Mouse (Mus musculus) midbrain, embryonic 14.5 days (tissue): Measurements from ENCODE around the gene Gm21969. TPM values are rescaled to one million over a fixed set of nuclear protein-coding genes. Genes with fewer than 3 reads are reported as not detected.

Experiments used
- ATAC-seq: fragments of 200-750 bp; cut with Nextera tagmentation; 2 replicates; pipeline ENCODE4 v1.8.0; 2017; ENCODE audit warnings: moderate number of reproducible peaks, moderate library complexity; ENCODE audit not compliant: low FRiP score, low TSS enrichment
- DNase-seq: peaks from one replicate; pipeline ENCODE4 v3.0.0-alpha.2; 2015
- H3K27ac ChIP-seq: fragments of 300-500 bp; sonication (generic); replicated peaks from 2 replicates; pipeline ENCODE4 v1.5.1; 2014; ENCODE audit warnings: mild to moderate bottlenecking, low read depth, low read length, moderate library complexity
- H3K27me3 ChIP-seq: fragments of 300-500 bp; sonication (generic); 2 replicates; pipeline ENCODE4 v1.6.1; 2014; ENCODE audit warnings: low read length, control low read depth, mixed read lengths; ENCODE audit not compliant: control insufficient read depth, insufficient read depth
- H3K36me3 ChIP-seq: fragments of 300-500 bp; sonication (generic); 2 replicates; pipeline ENCODE4 v1.6.1; 2014; ENCODE audit warnings: low read length, control low read depth; ENCODE audit not compliant: control insufficient read depth, insufficient read depth
- H3K4me1 ChIP-seq: fragments of 300-500 bp; sonication (generic); 2 replicates; pipeline ENCODE4 v1.6.1; 2014; ENCODE audit warnings: mild to moderate bottlenecking, antibody characterized with exemption, low read length, control low read depth; ENCODE audit not compliant: control insufficient read depth, insufficient read depth
- H3K4me2 ChIP-seq: fragments of 300-500 bp; sonication (generic); 2 replicates; pipeline ENCODE4 v1.6.1; 2014; ENCODE audit warnings: mild to moderate bottlenecking, low read length, moderate library complexity
- H3K4me3 ChIP-seq: fragments of 300-500 bp; sonication (generic); replicated peaks from 2 replicates; pipeline ENCODE4 v1.5.1; 2014; ENCODE audit warnings: low read depth, low read length
- H3K9ac ChIP-seq: fragments of 300-500 bp; sonication (generic); replicated peaks from 2 replicates; pipeline ENCODE4 v1.6.1; 2014; ENCODE audit warnings: mild to moderate bottlenecking, low read length, moderate library complexity
- H3K9me3 ChIP-seq: fragments of 300-500 bp; sonication (generic); 2 replicates; pipeline ENCODE4 v1.6.1; 2016; ENCODE audit warnings: low read length, control low read depth, mixed read lengths; ENCODE audit not compliant: control insufficient read depth
- WGBS: fragments of 180-500 bp; shearing (Covaris S2); extraction: QIAGEN DNeasy Blood & Tissue Kit; methylation state at CpG from one replicate; pipeline ENCODE4 v1.1.7; 2014; 5-methylcytosine and 5-hydroxymethylcytosine counted together
- polyA plus RNA-seq: library from polyadenylated mRNA; unstranded; fragments of >200 nt; fragmentation: Nextera tagmentation; extraction: Ambion mirVana; gene quantifications from 2 replicates; pipeline ENCODE4 v1.2.1, GENCODE M21; 2014

Gene Gm21969
- polyA plus RNA-seq, 1 experiment from 2014 or later = not detected

DNA sequence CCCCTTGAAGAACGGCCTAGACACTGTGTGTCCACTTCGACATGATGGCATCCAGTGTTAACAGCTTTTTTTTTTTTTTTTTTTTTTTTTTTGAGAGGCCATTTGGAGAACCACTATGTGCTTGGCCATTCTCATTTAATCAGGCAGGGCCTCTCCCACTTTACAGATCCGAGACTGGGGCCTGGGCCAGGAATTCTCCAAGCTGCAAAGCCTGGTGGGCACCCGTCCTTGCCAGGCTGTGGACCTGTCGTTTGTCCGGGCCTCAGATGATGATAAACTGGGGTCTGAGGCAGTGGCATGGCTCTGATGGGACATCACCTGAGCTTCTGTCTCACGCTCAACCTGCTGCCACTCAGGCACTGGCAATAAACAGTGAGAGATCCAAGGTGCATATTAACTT is 10.1 kb upstream of the Gm21969 start:
- Histone ChIP-seq H3K4me3 (no peak overlapping the region), H3K27ac (no peak overlapping the region), H3K4me1 (peaks cover 32% of the 10 kb centered on the region), H3K9me3 (no peaks in the 10 kb centered on the region), H3K36me3 (no peaks in the 10 kb centered on the region), H3K4me2 (no peak overlapping the region), H3K9ac (no peak overlapping the region), H3K27me3 (no peaks in the 10 kb centered on the region)
- no peak for DNase-seq
- ATAC-seq = no peak
- 82% methylated on average over 7 of the region's 7 CpGs for WGBS

DNA sequence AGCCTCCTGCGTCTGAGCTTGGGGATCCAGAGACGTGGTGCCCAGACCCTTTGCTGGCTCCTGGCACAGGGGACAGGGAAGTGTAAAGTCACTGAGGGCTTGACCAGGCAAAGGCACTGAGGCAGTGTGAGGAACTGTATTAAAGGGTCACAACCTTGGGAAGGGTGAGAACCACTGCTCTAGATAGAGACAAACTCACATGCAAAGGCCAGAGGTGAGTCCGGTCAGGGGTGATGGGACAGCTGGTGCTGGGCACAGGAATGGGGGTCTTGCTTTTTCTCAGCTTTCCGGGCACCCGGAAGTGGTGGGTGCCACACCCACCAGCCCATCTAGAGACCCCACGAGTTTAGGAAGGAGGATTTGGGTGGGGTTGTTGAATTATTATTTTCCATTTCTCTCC is 9.6 kb upstream of the Gm21969 start:
- no peak overlapping the region for H3K27ac ChIP-seq
- no peaks in the 10 kb centered on the region for H3K27me3 ChIP-seq
- H3K36me3 ChIP-seq = no peaks in the 10 kb centered on the region
- WGBS = 79% methylated on average over 6 of the region's 6 CpGs
- H3K4me3 ChIP-seq = no peak overlapping the region
- H3K4me2 ChIP-seq = no peak overlapping the region
- H3K9ac ChIP-seq = no peak overlapping the region
- no peaks in the 10 kb centered on the region for H3K9me3 ChIP-seq
- peaks cover 37% of the 10 kb centered on the region for H3K4me1 ChIP-seq
- no peak for DNase-seq
- no peak for ATAC-seq

DNA sequence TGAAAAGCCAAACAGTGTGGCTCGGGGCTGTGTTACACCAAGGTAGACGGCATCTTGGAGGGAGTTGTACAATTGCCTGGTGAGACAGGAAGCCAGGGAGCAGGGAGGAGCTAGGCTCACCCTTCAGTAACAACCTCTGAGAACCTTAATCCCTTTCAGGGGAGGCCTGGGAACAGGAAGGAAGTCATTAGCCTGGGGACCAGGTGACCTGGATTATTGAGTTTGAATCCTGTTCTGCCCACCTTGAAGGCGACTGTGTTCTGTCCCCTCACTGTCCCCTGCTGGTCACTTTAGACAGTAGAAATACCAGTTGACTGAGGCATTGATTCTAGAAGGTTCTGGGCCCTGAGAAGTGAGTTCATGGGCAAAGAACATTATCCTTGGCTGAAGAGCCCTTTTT is 8.9 kb upstream of the Gm21969 start:
- H3K4me3 ChIP-seq = no peak overlapping the region
- ATAC-seq (no peak), DNase-seq (no peak)
- 37% methylated on average over 3 of the region's 3 CpGs for WGBS
- H3K27me3 ChIP-seq = no peaks in the 10 kb centered on the region
- no peaks in the 10 kb centered on the region for H3K36me3 ChIP-seq
- no peak overlapping the region for H3K27ac ChIP-seq
- H3K4me2 ChIP-seq = no peak overlapping the region
- no peaks in the 10 kb centered on the region for H3K9me3 ChIP-seq
- peaks cover 43% of the 10 kb centered on the region for H3K4me1 ChIP-seq
- no peak overlapping the region for H3K9ac ChIP-seq

DNA sequence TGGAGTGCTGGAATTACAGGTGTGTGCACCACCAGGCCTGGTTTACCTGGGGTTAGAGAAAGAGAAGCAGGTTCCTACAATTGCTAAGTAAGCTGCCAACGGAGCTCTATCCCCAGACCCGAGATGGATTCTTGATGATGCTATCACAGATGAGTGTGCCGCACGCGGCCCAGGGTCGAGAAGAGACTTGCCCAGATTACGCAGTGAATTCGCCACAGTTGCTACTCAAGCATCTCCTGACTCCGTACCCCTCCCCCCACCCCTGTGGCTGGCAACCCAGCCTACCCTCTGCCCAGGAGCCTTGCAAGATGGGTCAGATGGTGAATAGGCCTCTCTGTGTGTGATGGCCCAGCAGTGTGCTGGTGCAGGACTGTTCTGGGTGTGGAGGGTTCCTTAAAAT is 6.3 kb upstream of the Gm21969 start:
- Histone ChIP-seq H3K9ac (no peak overlapping the region; the same call in 1 of the 2 replicates), H3K27ac (peak overlapping the region; percentile 50; the same call in 1 of the 2 replicates), H3K4me3 (no peak overlapping the region), H3K9me3 (no peaks in the 10 kb centered on the region), H3K27me3 (no peaks in the 10 kb centered on the region), H3K4me2 (no peak overlapping the region), H3K4me1 (peaks cover 52% of the 10 kb centered on the region), H3K36me3 (no peaks in the 10 kb centered on the region)
- peak; percentile 55 for DNase-seq
- 11% methylated on average over 9 of the region's 9 CpGs for WGBS
- no peak for ATAC-seq

DNA sequence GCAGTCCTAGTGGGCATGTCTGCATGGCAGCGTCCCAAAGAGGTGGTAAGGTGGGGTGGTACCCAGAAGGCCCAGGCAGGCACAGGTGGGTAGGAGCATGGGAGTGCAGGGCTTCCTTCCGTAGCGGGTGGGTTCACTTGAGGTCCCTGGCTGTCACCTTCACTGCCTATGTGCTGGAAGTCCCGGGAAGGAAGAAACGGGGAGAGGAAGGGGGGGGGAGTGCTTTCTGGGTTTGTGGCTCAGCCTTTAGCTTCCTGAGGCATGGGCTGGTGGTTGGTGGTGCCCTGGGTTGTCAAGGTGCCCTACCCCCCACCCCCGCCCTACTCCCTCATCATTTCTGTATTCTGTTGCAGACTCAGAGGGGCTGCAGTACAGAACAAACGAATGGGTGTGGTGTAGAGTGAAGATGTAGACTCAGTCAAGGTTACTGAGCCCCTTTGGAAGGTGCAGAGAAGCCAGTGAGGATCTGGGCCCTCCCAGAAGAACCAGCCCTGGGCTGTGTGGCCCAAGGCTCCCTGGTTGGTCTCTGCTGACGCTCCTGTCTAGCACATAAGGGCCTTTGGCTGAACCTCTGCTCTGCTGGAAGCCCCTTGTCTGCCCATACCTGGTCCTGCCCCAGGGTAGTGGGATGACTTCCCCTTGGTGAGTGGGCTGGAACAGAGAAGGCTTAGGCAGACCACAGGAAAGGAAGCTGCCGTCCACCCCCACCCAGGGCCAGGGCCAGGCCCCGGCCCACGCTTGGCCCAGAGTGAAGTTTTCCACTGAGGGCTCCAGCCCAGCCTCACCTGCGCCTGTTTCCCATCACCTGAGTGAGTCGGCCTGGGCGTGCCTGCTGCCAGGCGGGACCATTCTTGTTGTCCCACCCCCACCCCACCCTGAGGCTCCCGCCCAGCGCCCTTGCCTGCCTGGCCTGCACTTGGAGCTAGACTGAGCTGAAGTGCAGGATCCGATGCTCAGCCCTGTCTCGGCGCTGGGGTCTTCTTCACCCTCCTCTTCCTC is 5.4 kb upstream of the Gm21969 start:
- Histone ChIP-seq H3K27ac (peak overlapping the region; percentile 50; the same call in 1 of the 2 replicates), H3K27me3 (no peaks in the 10 kb centered on the region), H3K9me3 (no peaks in the 10 kb centered on the region), H3K4me2 (no peak overlapping the region), H3K4me1 (peaks cover 59% of the 10 kb centered on the region), H3K9ac (no peak overlapping the region; the same call in 1 of the 2 replicates), H3K4me3 (no peak overlapping the region), H3K36me3 (no peaks in the 10 kb centered on the region)
- 66% methylated on average over 20 of the region's 20 CpGs for WGBS
- ATAC-seq (no peak), DNase-seq (no peak)

DNA sequence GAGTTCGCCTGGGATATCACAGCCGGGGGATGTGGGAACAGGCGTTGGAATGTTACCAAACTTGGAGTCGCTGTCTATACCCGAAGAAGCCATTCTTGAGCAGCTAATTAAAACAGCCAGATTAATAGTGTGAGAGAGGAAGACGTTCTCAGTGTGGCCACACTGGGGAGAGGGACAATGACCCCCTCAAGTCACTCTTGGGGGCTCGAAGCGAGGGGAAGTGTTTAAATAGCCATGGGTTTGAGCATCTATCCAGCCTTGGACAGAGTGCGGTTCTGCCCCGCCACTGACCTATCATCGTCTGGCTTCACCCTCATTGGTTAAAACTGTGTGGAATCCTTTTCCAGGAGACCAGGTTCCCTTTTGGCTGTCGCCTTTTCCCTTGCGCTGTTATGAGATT is 4.6 kb upstream of the Gm21969 start:
- H3K4me2 ChIP-seq = no peak overlapping the region
- H3K4me1 ChIP-seq = peaks cover 59% of the 10 kb centered on the region

DNA sequence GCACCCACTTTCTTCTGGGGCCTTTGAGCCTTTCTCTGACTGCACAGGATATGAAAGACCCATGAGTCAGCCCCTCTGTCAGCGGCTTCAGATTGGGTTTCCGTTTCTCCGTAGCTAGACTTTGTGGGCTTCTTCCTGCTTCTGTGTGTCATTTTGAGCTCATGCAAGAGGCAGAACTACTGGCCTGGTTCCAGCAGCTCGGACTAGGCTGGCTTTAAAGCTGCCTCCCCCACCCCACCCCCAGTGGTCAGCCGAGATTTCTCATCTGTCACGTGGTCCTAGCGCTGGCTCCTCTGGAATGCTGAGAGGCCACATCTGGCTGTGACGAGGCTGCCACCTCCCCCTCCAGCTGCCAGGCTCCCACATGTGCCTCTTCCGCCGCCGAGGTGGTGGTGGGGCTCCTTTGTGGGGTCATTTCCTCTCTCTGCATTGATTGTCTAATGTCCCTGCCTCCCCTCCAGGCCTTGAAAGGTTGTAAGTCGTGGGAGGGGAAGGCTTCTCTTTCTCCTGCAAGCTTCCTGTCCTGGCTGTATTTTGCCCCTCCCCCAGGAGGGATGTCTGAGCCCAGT is 4.0 kb upstream of the Gm21969 start:
- no peaks in the 10 kb centered on the region for H3K36me3 ChIP-seq
- under 1% methylated on average over 12 of the region's 12 CpGs for WGBS
- DNase-seq (peak; percentile 82), ATAC-seq (peak; percentile 22; the same call in 1 of the 2 replicates)
- peak overlapping the region; percentile 74 for H3K27ac ChIP-seq
- no peak overlapping the region for H3K4me3 ChIP-seq
- H3K4me1 ChIP-seq = peaks cover 59% of the 10 kb centered on the region
- H3K9me3 ChIP-seq = no peaks in the 10 kb centered on the region
- peak overlapping the region; percentile 51 for H3K4me2 ChIP-seq
- no peaks in the 10 kb centered on the region for H3K27me3 ChIP-seq
- peak overlapping the region; percentile 43; the same call in 1 of the 2 replicates for H3K9ac ChIP-seq

More for the DNA sequence above, 4.6 kb upstream of the Gm21969 start:
- no peak for ATAC-seq
- Histone ChIP-seq H3K27ac (peak overlapping the region; percentile 74), H3K9me3 (no peaks in the 10 kb centered on the region), H3K27me3 (no peaks in the 10 kb centered on the region), H3K9ac (peak overlapping the region; percentile 43; the same call in 1 of the 2 replicates), H3K36me3 (no peaks in the 10 kb centered on the region), H3K4me3 (no peak overlapping the region)
- WGBS = 42% methylated on average over 13 of the region's 13 CpGs
- no peak for DNase-seq

DNA sequence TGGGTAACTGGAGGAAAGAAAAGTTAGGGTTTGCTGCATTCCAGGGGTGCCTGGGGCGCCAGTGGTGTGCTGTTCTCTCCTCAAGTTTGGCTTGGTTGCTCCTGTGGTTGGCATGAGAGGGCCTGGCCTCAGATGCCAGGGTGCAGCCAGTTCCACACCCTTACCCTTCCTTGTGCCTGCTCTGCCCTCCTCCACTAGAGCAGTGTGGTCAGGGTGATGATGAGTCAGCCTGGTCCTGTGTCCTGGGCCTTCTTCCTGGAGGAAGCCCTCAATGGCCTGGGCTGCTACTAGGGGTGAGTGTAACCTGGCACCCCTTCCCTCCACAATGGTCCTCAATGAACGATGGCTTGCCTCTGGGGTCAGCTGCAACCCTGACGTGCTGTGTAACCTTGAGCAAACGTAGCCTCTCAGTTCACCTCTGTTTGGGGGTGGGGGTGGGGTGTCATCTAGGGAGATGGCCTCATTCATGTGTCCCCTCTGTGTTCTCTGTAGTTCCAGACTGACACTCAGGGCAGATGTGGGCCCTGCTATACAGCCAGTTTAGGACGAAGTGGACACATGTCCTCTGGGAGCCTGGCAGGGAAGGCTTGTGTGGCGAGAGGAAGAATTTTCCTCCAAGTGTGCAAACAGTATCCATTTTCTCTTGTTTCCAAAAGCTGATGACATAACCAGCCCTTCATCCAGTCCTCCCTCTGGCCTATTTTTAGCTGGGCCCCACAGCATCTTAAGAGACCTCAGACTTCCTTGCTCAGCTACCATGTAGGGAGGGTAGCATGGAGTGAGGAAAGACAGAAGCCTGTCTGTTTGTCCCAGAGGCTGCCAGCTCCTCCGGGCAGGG is 1.2 kb upstream of the Gm21969 start:
- Histone ChIP-seq H3K9ac (no peak overlapping the region; the same call in 1 of the 2 replicates), H3K4me2 (no peak overlapping the region), H3K9me3 (no peaks in the 10 kb centered on the region), H3K4me3 (no peak overlapping the region), H3K27ac (0 out of 2 replicates have a peak overlapping the region, but pooled peaks have one; percentile 13), H3K4me1 (peaks cover 42% of the 10 kb centered on the region), H3K27me3 (no peaks in the 10 kb centered on the region), H3K36me3 (peaks cover 13% of the 10 kb centered on the region; the same call in 1 of the 2 replicates)
- 76% methylated on average over 7 of the region's 7 CpGs for WGBS
- no peak for DNase-seq
- no peak for ATAC-seq
